Mouse (Mus musculus): ENCODE results near the gene Akap12. TPM values are rescaled to one million over a fixed set of nuclear protein-coding genes. Genes with fewer than 3 reads are reported as not detected.

Akap12 gene
- polyA plus RNA-seq, 1 experiment: 7.1 TPM

DNA sequence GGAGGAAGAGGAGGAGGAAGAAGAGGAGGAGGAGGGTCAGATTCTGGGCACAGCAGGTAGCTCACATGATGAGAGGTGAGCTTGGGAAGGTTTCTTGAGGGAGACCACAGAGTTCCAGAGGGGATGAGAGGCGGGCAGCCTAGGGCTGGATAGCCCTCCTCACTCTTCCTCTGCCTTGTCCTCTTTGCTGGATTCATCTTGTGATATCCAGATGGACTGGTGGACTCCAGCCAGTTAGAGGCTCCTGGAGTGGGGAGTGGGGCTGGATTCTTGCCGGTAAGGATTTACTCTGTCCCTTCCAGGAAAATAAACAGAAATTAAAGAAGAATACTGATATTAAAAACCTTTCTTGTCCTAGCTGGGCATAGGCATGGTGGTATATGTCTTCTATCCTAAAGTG is 20.4 kb upstream of the Akap12 start:
- no peak overlapping the region for H3K4me3 ChIP-seq (ENCODE audit: control insufficient read depth, insufficient read depth, low read length)
- no peak for DNase-seq
- TF ChIP-seq POLR2A (IDR thresholded peaks at IDR 0.05; ENCODE audit: control insufficient read depth, extremely low read depth, insufficient read depth, low read length, poor library complexity) (no peak), CTCF (IDR thresholded peaks at IDR 0.05; ENCODE audit: borderline replicate concordance, control insufficient read depth, extremely low read depth, insufficient read depth, low read length, poor library complexity) (no peak)
- no peaks in the 10 kb centered on the region for H3K27me3 ChIP-seq (ENCODE audit: control insufficient read depth, insufficient read depth, low read length)
- H3K36me3 ChIP-seq (ENCODE audit: control insufficient read depth, insufficient read depth, low read length): no peaks in the 10 kb centered on the region
- no peak overlapping the region for H3K27ac ChIP-seq (ENCODE audit: control insufficient read depth, insufficient read depth, low read length)
- 95% methylated on average over 2 of the region's 2 CpGs for WGBS
- no peaks in the 10 kb centered on the region for H3K4me1 ChIP-seq (replicated peaks; ENCODE audit: control insufficient read depth, insufficient read depth, low read length)

DNA sequence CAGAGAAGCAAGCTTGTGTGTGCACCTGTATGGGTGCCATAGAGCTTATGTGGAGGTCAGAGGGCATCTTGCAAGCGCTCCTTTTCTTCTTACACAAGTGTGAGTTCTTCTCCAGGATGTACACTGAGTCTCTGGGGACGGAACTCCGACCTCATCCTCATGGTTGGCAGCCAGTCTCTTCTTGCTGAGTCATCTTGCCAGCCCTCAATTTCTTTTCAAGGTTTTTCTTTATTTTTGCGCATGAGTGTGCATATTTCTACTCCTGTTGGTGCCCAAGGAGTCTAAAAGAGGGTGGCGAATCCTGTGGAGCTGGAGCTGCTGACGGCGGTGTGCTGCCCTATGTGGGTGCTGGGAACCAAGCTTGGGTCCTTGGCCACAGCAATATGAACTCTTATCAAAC is 19.8 kb upstream of the Akap12 start:
- no peak overlapping the region for H3K4me3 ChIP-seq (ENCODE audit: control insufficient read depth, insufficient read depth, low read length)
- TF ChIP-seq POLR2A (IDR thresholded peaks at IDR 0.05; ENCODE audit: control insufficient read depth, extremely low read depth, insufficient read depth, low read length, poor library complexity) (no peak), CTCF (IDR thresholded peaks at IDR 0.05; ENCODE audit: borderline replicate concordance, control insufficient read depth, extremely low read depth, insufficient read depth, low read length, poor library complexity) (no peak)
- H3K27me3 ChIP-seq (ENCODE audit: control insufficient read depth, insufficient read depth, low read length): no peaks in the 10 kb centered on the region
- WGBS: 59% methylated on average over 7 of the region's 7 CpGs
- H3K36me3 ChIP-seq (ENCODE audit: control insufficient read depth, insufficient read depth, low read length): no peaks in the 10 kb centered on the region
- no peak overlapping the region for H3K27ac ChIP-seq (ENCODE audit: control insufficient read depth, insufficient read depth, low read length)
- no peaks in the 10 kb centered on the region for H3K4me1 ChIP-seq (replicated peaks; ENCODE audit: control insufficient read depth, insufficient read depth, low read length)
- DNase-seq: no peak

- 81% methylated on average over 4 of the region's 4 CpGs for WGBS
- Histone ChIP-seq H3K4me1 (replicated peaks; ENCODE audit: control insufficient read depth, insufficient read depth, low read length) (no peaks in the 10 kb centered on the region), H3K27me3 (ENCODE audit: control insufficient read depth, insufficient read depth, low read length) (no peaks in the 10 kb centered on the region)
Observed at GRCm38 (mm10) chr10:4249235-4249845, 16.8 kb upstream of the Akap12 start.

DNA sequence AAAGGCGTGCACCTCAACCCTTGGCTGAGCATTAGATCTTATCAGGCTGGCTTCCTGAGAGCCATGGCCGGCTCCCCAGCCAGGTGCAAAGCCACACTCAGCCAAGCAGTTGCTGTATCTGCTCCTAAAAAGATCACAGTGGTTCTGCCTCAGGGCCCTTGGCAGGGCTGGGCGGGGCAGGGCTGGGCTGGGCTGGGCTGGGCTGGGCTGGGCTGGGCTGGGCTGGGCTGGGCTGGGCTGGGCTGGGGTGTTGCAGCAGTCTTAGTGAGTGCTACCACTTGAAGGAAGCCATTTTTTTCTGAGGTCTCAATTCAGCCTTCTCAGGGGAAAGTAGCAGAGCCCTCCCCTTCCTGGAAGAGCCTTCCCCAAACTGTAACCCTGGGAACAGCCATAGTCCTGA is 15.5 kb upstream of the Akap12 start:
- H3K27me3 ChIP-seq (ENCODE audit: control insufficient read depth, insufficient read depth, low read length): no peaks in the 10 kb centered on the region
- H3K36me3 ChIP-seq (ENCODE audit: control insufficient read depth, insufficient read depth, low read length): no peaks in the 10 kb centered on the region
- WGBS: 24% methylated on average over 3 of the region's 3 CpGs
- DNase-seq: no peak
- H3K27ac ChIP-seq (ENCODE audit: control insufficient read depth, insufficient read depth, low read length): no peak overlapping the region
- no peak overlapping the region for H3K4me3 ChIP-seq (ENCODE audit: control insufficient read depth, insufficient read depth, low read length)
- no peak for TF ChIP-seq CTCF (IDR thresholded peaks at IDR 0.05; ENCODE audit: borderline replicate concordance, control insufficient read depth, extremely low read depth, insufficient read depth, low read length, poor library complexity)
- TF ChIP-seq POLR2A (IDR thresholded peaks at IDR 0.05; ENCODE audit: control insufficient read depth, extremely low read depth, insufficient read depth, low read length, poor library complexity): no peak
- no peaks in the 10 kb centered on the region for H3K4me1 ChIP-seq (replicated peaks; ENCODE audit: control insufficient read depth, insufficient read depth, low read length)

More at GRCm38 (mm10) chr10:4249235-4249845, 16.8 kb upstream of the Akap12 start:
- DNase-seq: no peak
- Histone ChIP-seq H3K27ac (ENCODE audit: control insufficient read depth, insufficient read depth, low read length) (no peak overlapping the region), H3K4me3 (ENCODE audit: control insufficient read depth, insufficient read depth, low read length) (no peak overlapping the region), H3K36me3 (ENCODE audit: control insufficient read depth, insufficient read depth, low read length) (no peaks in the 10 kb centered on the region)
- TF ChIP-seq POLR2A (IDR thresholded peaks at IDR 0.05; ENCODE audit: control insufficient read depth, extremely low read depth, insufficient read depth, low read length, poor library complexity) (no peak), CTCF (IDR thresholded peaks at IDR 0.05; ENCODE audit: borderline replicate concordance, control insufficient read depth, extremely low read depth, insufficient read depth, low read length, poor library complexity) (no peak)

DNA sequence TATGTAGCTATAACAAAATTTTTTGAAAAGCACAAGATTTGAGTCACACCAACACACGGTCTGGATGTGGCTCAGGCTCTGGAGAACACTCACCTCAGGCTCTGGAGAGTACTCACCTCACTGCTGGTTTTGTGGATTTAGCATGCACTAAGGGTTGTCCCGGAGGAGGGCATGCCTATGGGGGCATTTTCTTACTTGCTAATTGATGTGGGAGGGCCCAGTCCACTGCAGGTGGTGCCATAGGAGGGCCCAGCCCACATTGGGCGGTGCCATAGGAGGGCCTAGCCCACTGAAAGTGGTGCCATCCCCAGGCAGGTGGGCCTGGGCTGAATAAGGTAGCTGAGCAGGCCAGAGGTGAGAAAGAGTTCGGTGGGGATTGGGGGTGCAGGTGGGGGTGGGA is 12.6 kb upstream of the Akap12 start:
- 92% methylated on average over 4 of the region's 4 CpGs for WGBS
- DNase-seq: no peak
- no peaks in the 10 kb centered on the region for H3K4me1 ChIP-seq (replicated peaks; ENCODE audit: control insufficient read depth, insufficient read depth, low read length)
- H3K36me3 ChIP-seq (ENCODE audit: control insufficient read depth, insufficient read depth, low read length): no peaks in the 10 kb centered on the region
- TF ChIP-seq POLR2A (IDR thresholded peaks at IDR 0.05; ENCODE audit: control insufficient read depth, extremely low read depth, insufficient read depth, low read length, poor library complexity): no peak
- no peak for TF ChIP-seq CTCF (IDR thresholded peaks at IDR 0.05; ENCODE audit: borderline replicate concordance, control insufficient read depth, extremely low read depth, insufficient read depth, low read length, poor library complexity)
- H3K4me3 ChIP-seq (ENCODE audit: control insufficient read depth, insufficient read depth, low read length): no peak overlapping the region
- H3K27ac ChIP-seq (ENCODE audit: control insufficient read depth, insufficient read depth, low read length): no peak overlapping the region
- H3K27me3 ChIP-seq (ENCODE audit: control insufficient read depth, insufficient read depth, low read length): no peaks in the 10 kb centered on the region

- no peak overlapping the region for H3K4me3 ChIP-seq (ENCODE audit: control insufficient read depth, insufficient read depth, low read length)
- no peaks in the 10 kb centered on the region for H3K4me1 ChIP-seq (replicated peaks; ENCODE audit: control insufficient read depth, insufficient read depth, low read length)
- DNase-seq: no peak
- WGBS: 88% methylated on average over 5 of the region's 5 CpGs
- H3K36me3 ChIP-seq (ENCODE audit: control insufficient read depth, insufficient read depth, low read length): no peaks in the 10 kb centered on the region
- H3K27ac ChIP-seq (ENCODE audit: control insufficient read depth, insufficient read depth, low read length): no peak overlapping the region
- TF ChIP-seq CTCF (IDR thresholded peaks at IDR 0.05; ENCODE audit: borderline replicate concordance, control insufficient read depth, extremely low read depth, insufficient read depth, low read length, poor library complexity) (no peak), POLR2A (IDR thresholded peaks at IDR 0.05; ENCODE audit: control insufficient read depth, extremely low read depth, insufficient read depth, low read length, poor library complexity) (no peak)
- H3K27me3 ChIP-seq (ENCODE audit: control insufficient read depth, insufficient read depth, low read length): no peaks in the 10 kb centered on the region
Observed at GRCm38 (mm10) chr10:4254459-4254858, 11.7 kb upstream of the Akap12 start.

DNA sequence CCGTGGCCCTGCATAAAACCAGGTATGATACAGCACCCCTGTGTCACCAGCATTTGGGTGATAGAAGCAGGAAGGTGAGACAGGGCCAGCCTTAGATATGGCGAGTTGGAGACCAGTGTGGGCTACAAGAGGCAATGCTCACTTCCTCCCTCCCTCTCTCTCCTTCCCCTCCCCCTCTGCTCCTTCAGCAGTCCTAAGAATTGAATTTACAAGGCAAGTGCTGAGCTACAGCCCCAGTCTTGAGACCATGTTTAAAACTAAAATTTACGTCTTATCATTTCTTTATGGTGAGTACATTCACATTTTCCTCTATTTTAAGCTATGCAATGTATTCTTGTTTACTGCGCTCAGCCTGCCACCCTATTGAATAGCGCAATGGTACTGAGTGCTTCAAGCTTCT is 5.3 kb upstream of the Akap12 start:
- no peaks in the 10 kb centered on the region for H3K36me3 ChIP-seq (ENCODE audit: control insufficient read depth, insufficient read depth, low read length)
- DNase-seq: peak; percentile 18
- 72% methylated on average over 5 of the region's 5 CpGs for WGBS
- no peaks in the 10 kb centered on the region for H3K27me3 ChIP-seq (ENCODE audit: control insufficient read depth, insufficient read depth, low read length)
- peaks cover 24% of the 10 kb centered on the region for H3K4me1 ChIP-seq (replicated peaks; ENCODE audit: control insufficient read depth, insufficient read depth, low read length)
- TF ChIP-seq POLR2A (IDR thresholded peaks at IDR 0.05; ENCODE audit: control insufficient read depth, extremely low read depth, insufficient read depth, low read length, poor library complexity) (no peak), CTCF (IDR thresholded peaks at IDR 0.05; ENCODE audit: borderline replicate concordance, control insufficient read depth, extremely low read depth, insufficient read depth, low read length, poor library complexity) (no peak)
- H3K4me3 ChIP-seq (ENCODE audit: control insufficient read depth, insufficient read depth, low read length): no peak overlapping the region
- peak overlapping the region; percentile 91 for H3K27ac ChIP-seq (ENCODE audit: control insufficient read depth, insufficient read depth, low read length)
